Mouse (Mus musculus) heart, embryonic 16.5 days (tissue): ENCODE results near the gene Ide. TPM values are rescaled to one million over a fixed set of nuclear protein-coding genes. Genes with fewer than 3 reads are reported as not detected.

Experiments
- ATAC-seq: fragments of 200-750 bp; cut with Nextera tagmentation; replicated peaks from 2 replicates; pipeline ENCODE4 v1.8.0; 2017; ENCODE audit warnings: moderate number of reproducible peaks; ENCODE audit not compliant: insufficient read depth, low FRiP score; ENCODE audit errors: extremely low read depth
- H3K27ac ChIP-seq: fragments of 300-500 bp; sonication (generic); 2 replicates; pipeline ENCODE4 v1.5.1; 2014; ENCODE audit warnings: mild to moderate bottlenecking, low read length, control low read depth, moderate library complexity
- H3K27me3 ChIP-seq: fragments of 300-500 bp; sonication (generic); 2 replicates; pipeline ENCODE4 v1.6.1; 2014; ENCODE audit warnings: low read length, mixed read lengths; ENCODE audit not compliant: control insufficient read depth, insufficient read depth
- H3K36me3 ChIP-seq: fragments of 300-500 bp; sonication (generic); 2 replicates; pipeline ENCODE4 v1.6.1; 2014; ENCODE audit not compliant: control insufficient read depth, insufficient read depth
- H3K4me1 ChIP-seq: fragments of 300-500 bp; sonication (generic); 2 replicates; pipeline ENCODE4 v1.6.1; 2014; ENCODE audit warnings: low read length, mixed read lengths; ENCODE audit not compliant: control insufficient read depth, insufficient read depth
- H3K4me2 ChIP-seq: fragments of 300-500 bp; sonication (generic); 2 replicates; pipeline ENCODE4 v1.6.1; 2014; ENCODE audit warnings: low read depth, mild to moderate bottlenecking, control low read depth, low read length
- H3K4me3 ChIP-seq: fragments of 300-500 bp; sonication (generic); 2 replicates; pipeline ENCODE4 v1.5.1; 2014; ENCODE audit warnings: mild to moderate bottlenecking, control low read depth, low read length
- H3K9ac ChIP-seq: fragments of 300-500 bp; sonication (generic); 2 replicates; pipeline ENCODE4 v1.6.1; 2014; ENCODE audit warnings: low read length, control low read depth
- H3K9me3 ChIP-seq: fragments of 300-500 bp; sonication (generic); replicated peaks from 2 replicates; pipeline ENCODE4 v1.6.1; 2016; ENCODE audit warnings: low read length; ENCODE audit not compliant: control insufficient read depth
- WGBS: fragments of 180-500 bp; shearing (Covaris S2); extraction: QIAGEN DNeasy Blood & Tissue Kit; methylation state at CpG from one replicate; pipeline ENCODE4 v1.1.7; 2014; 5-methylcytosine and 5-hydroxymethylcytosine counted together
- polyA plus RNA-seq: library from polyadenylated mRNA; unstranded; fragments of >200 nt; fragmentation: Nextera tagmentation; extraction: Ambion mirVana; gene quantifications from 2 replicates; pipeline ENCODE4 v1.2.1, GENCODE M21; 2015

Ide gene
- polyA plus RNA-seq, 1 experiment from 2014 or later = 85.6 TPM

- Histone ChIP-seq H3K4me1 (no peaks in the 10 kb centered on the region), H3K9ac (no peak overlapping the region), H3K36me3 (no peaks in the 10 kb centered on the region), H3K4me2 (no peak overlapping the region), H3K9me3 (peaks cover 2% of the 10 kb centered on the region; the same call in 1 of the 2 replicates), H3K27ac (no peak overlapping the region), H3K27me3 (0 out of 2 replicates have a peak, but pooled peaks cover 2% of the 10 kb centered on the region), H3K4me3 (no peak overlapping the region)
- WGBS = 39% methylated on average over 2 of the region's 2 CpGs
- no peak for ATAC-seq
Measured at GRCm38 (mm10) chr19:37242707-37243106, 94.9 kb downstream of the Ide start.

GRCm38 (mm10) chr19:37241201-37241600, 96.5 kb downstream of the Ide start:
- Histone ChIP-seq H3K4me3 (no peak overlapping the region), H3K4me1 (no peaks in the 10 kb centered on the region), H3K9ac (no peak overlapping the region), H3K27me3 (0 out of 2 replicates have a peak, but pooled peaks cover 2% of the 10 kb centered on the region), H3K9me3 (peaks cover 2% of the 10 kb centered on the region; the same call in 1 of the 2 replicates), H3K4me2 (no peak overlapping the region), H3K36me3 (no peaks in the 10 kb centered on the region), H3K27ac (no peak overlapping the region)
- no peak for ATAC-seq
- WGBS = 70% methylated on average over 5 of the region's 5 CpGs

- no peak overlapping the region for H3K27ac ChIP-seq
- no peaks in the 10 kb centered on the region for H3K36me3 ChIP-seq
- no peak overlapping the region for H3K4me2 ChIP-seq
- peaks cover 16% of the 10 kb centered on the region for H3K27me3 ChIP-seq
- no peak; the same call in 1 of the 2 replicates for ATAC-seq
- H3K9ac ChIP-seq = no peak overlapping the region
- no peak overlapping the region for H3K4me3 ChIP-seq
- WGBS = 15% methylated on average over 4 of the region's 4 CpGs
- no peaks in the 10 kb centered on the region for H3K9me3 ChIP-seq
- peaks cover 2% of the 10 kb centered on the region for H3K4me1 ChIP-seq
Measured at GRCm38 (mm10) chr19:37239096-37239495, 98.6 kb downstream of the Ide start.

GRCm38 (mm10) chr19:37238651-37239050, 99.0 kb downstream of the Ide start:
- no peak overlapping the region for H3K9ac ChIP-seq
- no peak for ATAC-seq
- H3K27me3 ChIP-seq = peaks cover 20% of the 10 kb centered on the region
- no peak overlapping the region for H3K27ac ChIP-seq
- no peak overlapping the region for H3K4me3 ChIP-seq
- no peaks in the 10 kb centered on the region for H3K36me3 ChIP-seq
- peaks cover 6% of the 10 kb centered on the region for H3K4me1 ChIP-seq
- 18% methylated on average over 7 of the region's 7 CpGs for WGBS
- H3K9me3 ChIP-seq = no peaks in the 10 kb centered on the region
- no peak overlapping the region for H3K4me2 ChIP-seq

GRCm38 (mm10) chr19:37237712-37238437, 99.8 kb downstream of the Ide start:
- Histone ChIP-seq H3K9ac (no peak overlapping the region), H3K4me3 (no peak overlapping the region), H3K4me2 (peak overlapping the region; percentile 41), H3K27me3 (peaks cover 22% of the 10 kb centered on the region), H3K27ac (no peak overlapping the region), H3K4me1 (peaks cover 8% of the 10 kb centered on the region), H3K36me3 (no peaks in the 10 kb centered on the region), H3K9me3 (no peaks in the 10 kb centered on the region)
- 5% methylated on average over 15 of the region's 15 CpGs for WGBS
- no peak for ATAC-seq

- H3K27me3 ChIP-seq = peaks cover 24% of the 10 kb centered on the region
- H3K27ac ChIP-seq = no peak overlapping the region
Measured at GRCm38 (mm10) chr19:37237306-37237705, 100.3 kb downstream of the Ide start.

GRCm38 (mm10) chr19:37235818-37236217, 101.8 kb downstream of the Ide start:
- Histone ChIP-seq H3K27ac (no peak overlapping the region), H3K9me3 (no peaks in the 10 kb centered on the region), H3K9ac (no peak overlapping the region), H3K4me1 (peaks cover 8% of the 10 kb centered on the region), H3K4me3 (no peak overlapping the region), H3K4me2 (no peak overlapping the region), H3K36me3 (no peaks in the 10 kb centered on the region), H3K27me3 (peaks cover 24% of the 10 kb centered on the region)
- no peak for ATAC-seq
- WGBS = 55% methylated on average over 8 of the region's 8 CpGs

More at GRCm38 (mm10) chr19:37237306-37237705, 100.3 kb downstream of the Ide start:
- H3K9ac ChIP-seq = no peak overlapping the region
- no peaks in the 10 kb centered on the region for H3K9me3 ChIP-seq
- no peaks in the 10 kb centered on the region for H3K36me3 ChIP-seq
- H3K4me3 ChIP-seq = no peak overlapping the region
- peaks cover 8% of the 10 kb centered on the region for H3K4me1 ChIP-seq
- H3K4me2 ChIP-seq = no peak overlapping the region
- ATAC-seq = no peak
- WGBS = 52% methylated on average over 5 of the region's 5 CpGs

GRCm38 (mm10) chr19:37233561-37234539, 103.8 kb downstream of the Ide start:
- 3% methylated on average over 63 of the region's 63 CpGs for WGBS
- ATAC-seq = 0 out of 2 replicates have a peak, but pooled peaks have one; percentile 28
- Histone ChIP-seq H3K9ac (peak overlapping the region; percentile 38), H3K4me1 (peaks cover 8% of the 10 kb centered on the region), H3K9me3 (no peaks in the 10 kb centered on the region), H3K36me3 (no peaks in the 10 kb centered on the region), H3K27ac (no peak overlapping the region), H3K4me3 (peak overlapping the region; percentile 55), H3K4me2 (peak overlapping the region; percentile 86), H3K27me3 (peaks cover 24% of the 10 kb centered on the region)
